In genomic region chr2:153557259-153557658, GRCm38 (mm10) we compare ENCODE assay signal across 28 mouse cellular contexts. TPM values are rescaled to one million over a fixed set of nuclear protein-coding genes. Genes with fewer than 3 reads are reported as not detected.
DNase-seq lines count a peak whose midpoint lies in the region; ATAC-seq lines count a peak whose summit lies in the region.
"Had no signal": no experiment of that assay in that cellular context is flagged by ENCODE, and none has a peak within 500 bp of the region (broad histone marks: within the 10 kb centered on the region; RNA-seq: fewer than 3 reads in every experiment).

No protein-coding gene starts in this region.

- no peaks in the 10 kb centered on the region for H3K9me3 ChIP-seq in heart, embryonic 10.5 days
- no peaks in the 10 kb centered on the region for H3K9me3 ChIP-seq in heart, embryonic 11.5 days (replicated peaks; ENCODE audit: control insufficient read depth, low read length)
- no peaks in the 10 kb centered on the region for H3K9me3 ChIP-seq in megakaryocyte, embryonic 14.5 days
- H3K9me3 ChIP-seq in hindbrain, embryonic 16.5 days (ENCODE audit: control insufficient read depth, low read length): no peaks in the 10 kb centered on the region
- H3K9me3 ChIP-seq: embryonic facial prominence, embryonic 10.5 days; embryonic facial prominence, embryonic 13.5 days; forebrain, embryonic 12.5 days; forebrain, embryonic 15.5 days; heart, embryonic 13.5 days had no signal

- intact Hi-C loops in left cerebral cortex, postnatal 36 days (cut with DNase I): no loop called here

- H3K27me3 ChIP-seq in heart, embryonic 10.5 days (ENCODE audit: insufficient read depth, poor library complexity, severe bottlenecking): 0 out of 2 replicates have a peak, but pooled peaks cover 5% of the 10 kb centered on the region
- 0 out of 2 replicates have a peak, but pooled peaks cover 2% of the 10 kb centered on the region for H3K27me3 ChIP-seq in heart, embryonic 11.5 days (ENCODE audit: control insufficient read depth, insufficient read depth, low read length)
- no peaks in the 10 kb centered on the region for H3K27me3 ChIP-seq in megakaryocyte, embryonic 14.5 days (replicated peaks)
- no peaks in the 10 kb centered on the region for H3K27me3 ChIP-seq in hindbrain, embryonic 16.5 days (replicated peaks; ENCODE audit: control insufficient read depth, insufficient read depth, low read length)
- H3K27me3 ChIP-seq: CH12.LX; forebrain, embryonic 15.5 days; heart, embryonic 13.5 days had no signal

- 47% methylated on average over 4 of the region's 4 CpGs for WGBS in heart, embryonic 10.5 days
- 47% methylated on average over 4 of the region's 4 CpGs for whole genome bisulfite sequencing in heart, embryonic 11.5 days (ENCODE audit: insufficient replicate concordance)
- 87% methylated on average over 4 of the region's 4 CpGs for WGBS in hindbrain, embryonic 16.5 days

- no peak for DNase-seq in heart, embryonic 10.5 days (ENCODE audit: low spot score)
- DNase-seq in 416B (ENCODE audit: low read depth): peak; percentile 76
- DNase-seq in adrenal gland, postnatal 25 days: no peak
- DNase-seq in left cerebral cortex, postnatal 36 days (ENCODE audit: low spot score in 2 of 2): no peak
- DNase-seq: adrenal gland, adult 8-10 months; B cell, adult 2 months; cerebellum, adult 11 months; cerebellum, adult 2 months; cerebellum, adult 9-11 months; cerebellum, postnatal 25 days; embryo, embryonic 11 days; gastrocnemius, postnatal 36 days; heart, adult 11 months; heart, postnatal 14 days; heart, postnatal 4 days had no signal

- no peak for ATAC-seq in heart, embryonic 11.5 days (replicated peaks; ENCODE audit: insufficient number of reproducible peaks, low FRiP score, low TSS enrichment)
- ATAC-seq in common myeloid progenitor, adult 5-6 weeks (replicated peaks; ENCODE audit: low read depth, poor library complexity, severe bottlenecking): 0 out of 2 replicates have a peak, but pooled peaks have one; percentile 9
- ATAC-seq in hindbrain, embryonic 16.5 days: no peak
- ATAC-seq: activated CD4-positive, CD25-positive, alpha-beta regulatory T cell, adult 4 months; forebrain, embryonic 15.5 days had no signal

- 0 out of 2 replicates have a peak overlapping the region, but pooled peaks have one; percentile 60 for H3K27ac ChIP-seq in heart, embryonic 10.5 days
- no peak overlapping the region for H3K27ac ChIP-seq in heart, embryonic 11.5 days (ENCODE audit: low read depth, low read length)
- H3K27ac ChIP-seq in hindbrain, embryonic 16.5 days (ENCODE audit: low read depth, low read length): no peak overlapping the region
- H3K27ac ChIP-seq: embryonic facial prominence, embryonic 13.5 days; forebrain, embryonic 12.5 days; forebrain, embryonic 15.5 days; heart, embryonic 13.5 days; hindbrain, embryonic 14.5 days had no signal

- peaks cover 57% of the 10 kb centered on the region for H3K4me1 ChIP-seq in heart, embryonic 10.5 days
- H3K4me1 ChIP-seq in heart, embryonic 11.5 days (ENCODE audit: control insufficient read depth, insufficient read depth, low read length): peaks cover 36% of the 10 kb centered on the region
- H3K4me1 ChIP-seq in megakaryocyte, embryonic 14.5 days: peaks cover 87% of the 10 kb centered on the region
- peaks cover 22% of the 10 kb centered on the region for H3K4me1 ChIP-seq in hindbrain, embryonic 16.5 days (ENCODE audit: control insufficient read depth, insufficient read depth, low read depth, low read length)

- no peaks in the 10 kb centered on the region for H3K36me3 ChIP-seq in heart, embryonic 10.5 days
- no peaks in the 10 kb centered on the region for H3K36me3 ChIP-seq in heart, embryonic 11.5 days (ENCODE audit: control insufficient read depth, insufficient read depth, low read length)
- H3K36me3 ChIP-seq in megakaryocyte, embryonic 14.5 days (replicated peaks; ENCODE audit: low read length): no peaks in the 10 kb centered on the region
- H3K36me3 ChIP-seq in hindbrain, embryonic 16.5 days (ENCODE audit: control insufficient read depth, insufficient read depth, low read length): no peaks in the 10 kb centered on the region
- H3K36me3 ChIP-seq: embryonic facial prominence, embryonic 10.5 days; embryonic facial prominence, embryonic 13.5 days; forebrain, embryonic 12.5 days; forebrain, embryonic 15.5 days; heart, embryonic 13.5 days had no signal

- no peak overlapping the region for H3K9ac ChIP-seq in heart, embryonic 11.5 days (ENCODE audit: low read depth, low read length)
- no peak overlapping the region for H3K9ac ChIP-seq in hindbrain, embryonic 16.5 days (ENCODE audit: low read depth, low read length)
- H3K9ac ChIP-seq: embryonic facial prominence, embryonic 13.5 days; forebrain, embryonic 12.5 days; forebrain, embryonic 15.5 days; heart, embryonic 13.5 days; hindbrain, embryonic 14.5 days had no signal

- H3K4me2 ChIP-seq in heart, embryonic 11.5 days: no peak overlapping the region
- no peak overlapping the region for H3K4me2 ChIP-seq in hindbrain, embryonic 16.5 days (ENCODE audit: low read length)
- H3K4me2 ChIP-seq: embryonic facial prominence, embryonic 13.5 days; forebrain, embryonic 12.5 days; forebrain, embryonic 15.5 days; heart, embryonic 13.5 days; hindbrain, embryonic 14.5 days had no signal

- no peak overlapping the region for H3K4me3 ChIP-seq in heart, embryonic 10.5 days
- H3K4me3 ChIP-seq in heart, embryonic 11.5 days (ENCODE audit: low read depth, low read length): no peak overlapping the region
- peak overlapping the region; percentile 62 for H3K4me3 ChIP-seq in megakaryocyte, embryonic 14.5 days (replicated peaks)
- H3K4me3 ChIP-seq in hindbrain, embryonic 16.5 days (ENCODE audit: low read length): no peak overlapping the region
- H3K4me3 ChIP-seq: embryonic facial prominence, embryonic 10.5 days; embryonic facial prominence, embryonic 13.5 days; erythroblast, embryonic 14.5 days; forebrain, embryonic 12.5 days; forebrain, embryonic 15.5 days; heart, embryonic 13.5 days had no signal

RNA-seq across cellular contexts. Expression of gene Nol4l, which starts 27.5 kb away (rescaled TPM):
- 20.8 and 21.4 TPM in 2 replicates for polyA plus RNA-seq in heart, embryonic 10.5 days (2016; fragmentation: Nextera tagmentation; extraction: Ambion mirVana)
- 16.0 and 16.7 TPM in 2 replicates for polyA plus RNA-seq in heart, embryonic 11.5 days (2014; fragmentation: Nextera tagmentation; extraction: Ambion mirVana)
- total RNA-seq in common myeloid progenitor, adult 5-6 weeks (2017): 7.3 and 7.4 TPM in 2 replicates
- 10.6 and 40.8 TPM in 2 replicates for polyA plus RNA-seq in megakaryocyte, embryonic 14.5 days (2012; ENCODE audit: insufficient read depth, low replicate concordance)
- total RNA-seq in adrenal gland, postnatal 25 days (2021): 12.7 and 16.1 TPM in 2 replicates
- 10 to 100 TPM; 46.4 to 50.2 TPM for total RNA-seq in left cerebral cortex, postnatal 36 days (2021)
- 33.7 and 40.7 TPM in 2 replicates for polyA plus RNA-seq in hindbrain, embryonic 16.5 days (2015; fragmentation: Nextera tagmentation; extraction: Ambion mirVana)
